Mouse (Mus musculus) midbrain, postnatal 0 days (tissue): ENCODE results near the gene Arl6ip1. TPM values are rescaled to one million over a fixed set of nuclear protein-coding genes. Genes with fewer than 3 reads are reported as not detected.

Experiments
- ATAC-seq: fragments of 200-750 bp; cut with Nextera tagmentation; 2 replicates; pipeline ENCODE4 v1.8.0; 2017; ENCODE audit warnings: moderate number of reproducible peaks, mild to moderate bottlenecking, moderate TSS enrichment, moderate library complexity; ENCODE audit not compliant: low FRiP score
- DNase-seq: peaks from one replicate; pipeline ENCODE4 v3.0.0-alpha.2; 2015; ENCODE audit warnings: low spot score
- H3K27ac ChIP-seq: fragments of 300-500 bp; sonication (generic); 2 replicates; pipeline ENCODE4 v1.5.1; 2014; ENCODE audit warnings: low read depth, mild to moderate bottlenecking, low read length, mixed read lengths
- H3K27me3 ChIP-seq: fragments of 300-500 bp; sonication (generic); 2 replicates; pipeline ENCODE4 v1.6.1; 2014; ENCODE audit warnings: low read length, control low read depth, mixed read lengths; ENCODE audit not compliant: insufficient read depth
- H3K36me3 ChIP-seq: fragments of 300-500 bp; sonication (generic); 2 replicates; pipeline ENCODE4 v1.6.1; 2014; ENCODE audit warnings: low read length, control low read depth, mixed read lengths; ENCODE audit not compliant: insufficient read depth
- H3K4me1 ChIP-seq: fragments of 300-500 bp; sonication (generic); 2 replicates; pipeline ENCODE4 v1.6.1; 2014; ENCODE audit warnings: mild to moderate bottlenecking, control low read depth, antibody characterized with exemption, low read length, mixed read lengths; ENCODE audit not compliant: insufficient read depth
- H3K4me2 ChIP-seq: fragments of 300-500 bp; sonication (generic); 2 replicates; pipeline ENCODE4 v1.6.1; 2014; ENCODE audit warnings: low read depth, mild to moderate bottlenecking, low read length, mixed read lengths; ENCODE audit not compliant: poor library complexity, severe bottlenecking
- H3K4me3 ChIP-seq: fragments of 300-500 bp; sonication (generic); 2 replicates; pipeline ENCODE4 v1.5.1; 2014; ENCODE audit warnings: low read depth, mild to moderate bottlenecking, low read length, moderate library complexity
- H3K9ac ChIP-seq: fragments of 300-500 bp; sonication (generic); replicated peaks from 2 replicates; pipeline ENCODE4 v1.6.1; 2014; ENCODE audit warnings: mild to moderate bottlenecking, low read length, moderate library complexity, mixed read lengths; ENCODE audit not compliant: poor library complexity, severe bottlenecking
- H3K9me3 ChIP-seq: fragments of 300-500 bp; sonication (generic); 2 replicates; pipeline ENCODE4 v1.6.1; 2016; ENCODE audit warnings: low read length, control low read depth
- CTCF ChIP-seq: IDR thresholded peaks from 2 replicates; pipeline ENCODE4 v1.5.1; 2016; ENCODE audit warnings: antibody characterized with exemption, mild to moderate bottlenecking
- WGBS: fragments of 180-500 bp; shearing (Covaris S2); extraction: QIAGEN DNeasy Blood & Tissue Kit; methylation state at CpG from one replicate; pipeline ENCODE4 v1.1.7; 2014; 5-methylcytosine and 5-hydroxymethylcytosine counted together
- polyA plus RNA-seq: library from polyadenylated mRNA; unstranded; fragments of >200 nt; fragmentation: Nextera tagmentation; extraction: Ambion mirVana; gene quantifications from 2 replicates; pipeline ENCODE4 v1.2.1, GENCODE M21; 2015
- total RNA-seq: library from RNA; depleted of rRNA; stranded (reverse); fragments of >200 nt; gene quantifications from 2 replicates; pipeline ENCODE4 v1.2.3, GENCODE M21; 2014

Gene Arl6ip1
- total and polyA plus RNA-seq, 2 experiments from 2014 or later: 461 to 727 TPM

DNA sequence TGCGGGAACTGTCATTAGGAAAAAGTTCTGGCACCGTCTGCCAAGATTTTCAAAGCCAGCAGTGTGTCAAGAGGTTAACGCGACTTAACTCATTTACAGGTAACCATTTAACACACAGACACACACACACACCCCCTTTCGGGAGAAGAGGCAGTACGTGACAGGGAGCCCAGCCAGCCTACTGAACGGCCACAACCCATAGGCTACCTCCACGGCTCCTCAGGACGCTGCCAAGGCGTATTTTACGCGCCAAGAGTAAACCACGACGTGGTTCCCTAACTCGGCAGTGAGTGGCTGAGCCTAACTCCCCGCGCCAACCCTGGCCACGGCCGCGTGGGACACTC, 14.0 kb downstream of the Arl6ip1 start:
- Histone ChIP-seq H3K4me3 (peak overlapping the region; percentile 91), H3K4me2 (peak overlapping the region; percentile 71), H3K9ac (peak overlapping the region; percentile 89), H3K27me3 (no peaks in the 10 kb centered on the region), H3K27ac (peak overlapping the region; percentile 88), H3K36me3 (peaks cover 20% of the 10 kb centered on the region), H3K9me3 (no peaks in the 10 kb centered on the region), H3K4me1 (peaks cover 13% of the 10 kb centered on the region; the same call in 1 of the 2 replicates)
- ATAC-seq (peak; percentile 66; the same call in 1 of the 2 replicates), DNase-seq (no peak)
- no peak for TF ChIP-seq CTCF
- WGBS: 0% methylated on average over 20 of the region's 20 CpGs

DNA sequence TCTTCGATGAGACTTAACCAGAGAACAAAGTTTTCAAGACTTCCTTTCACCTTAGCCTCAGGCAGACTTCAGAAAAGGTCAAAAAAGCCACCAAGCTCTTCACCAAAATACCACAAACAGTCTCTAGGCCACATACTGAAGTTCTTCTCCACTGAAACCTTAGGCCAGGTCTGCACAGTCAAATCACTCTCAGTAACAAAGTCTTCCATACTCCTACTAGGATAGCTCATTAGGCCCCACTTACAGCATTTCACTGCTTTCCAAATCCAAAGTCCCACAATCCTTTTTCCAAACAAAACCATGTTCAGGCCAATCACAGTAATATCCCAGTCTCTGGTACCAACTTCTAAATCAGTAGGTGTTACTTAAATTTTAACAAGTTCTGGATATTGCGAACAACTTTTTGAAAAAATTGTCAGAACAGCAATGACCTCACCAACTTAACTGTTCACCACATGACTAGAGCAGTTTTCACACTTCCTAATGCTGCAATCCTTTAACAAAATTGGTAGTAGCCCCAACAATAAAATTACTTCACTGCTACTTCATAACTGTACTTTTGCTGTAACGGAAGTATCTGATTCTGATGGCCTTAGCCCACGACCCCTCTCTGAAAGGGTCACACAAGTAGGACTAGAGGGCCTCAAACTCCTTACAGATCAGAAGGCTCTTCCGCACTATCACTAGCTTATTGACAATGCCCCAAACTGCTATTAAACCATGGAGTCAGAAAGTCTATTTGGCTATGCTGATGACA, 15.7 kb downstream of the Arl6ip1 start:
- ATAC-seq: no peak
- H3K9ac ChIP-seq: 0 out of 2 replicates have a peak overlapping the region, but pooled peaks have one; percentile 14
- peaks cover 14% of the 10 kb centered on the region for H3K36me3 ChIP-seq
- H3K4me3 ChIP-seq: peak overlapping the region; percentile 91
- no peak for DNase-seq
- peaks cover 13% of the 10 kb centered on the region; the same call in 1 of the 2 replicates for H3K4me1 ChIP-seq
- no peak overlapping the region for H3K27ac ChIP-seq
- no peaks in the 10 kb centered on the region for H3K27me3 ChIP-seq
- peak overlapping the region; percentile 71 for H3K4me2 ChIP-seq
- TF ChIP-seq CTCF: no peak
- WGBS: 76% methylated on average over 5 of the region's 5 CpGs
- no peaks in the 10 kb centered on the region for H3K9me3 ChIP-seq

DNA sequence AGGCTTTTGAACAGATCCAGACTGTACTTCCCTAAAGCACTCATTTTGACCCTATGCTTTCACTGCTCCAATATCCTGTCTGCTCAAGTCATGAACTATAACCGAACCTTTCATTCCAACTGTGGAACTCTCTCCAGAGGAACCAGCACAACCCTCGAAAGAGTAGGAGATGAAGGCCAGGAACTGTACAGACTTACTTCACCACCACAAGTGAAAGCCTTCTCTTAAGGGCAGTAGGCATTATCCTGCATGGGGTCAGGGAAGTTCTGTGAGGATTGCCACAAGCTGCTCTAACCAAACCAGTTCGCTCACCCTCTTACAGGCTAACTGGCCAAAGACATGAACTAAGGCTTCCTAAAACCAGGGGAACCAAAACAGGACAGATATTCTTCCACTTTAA, 18.3 kb downstream of the Arl6ip1 start:
- no peak for ATAC-seq
- H3K4me1 ChIP-seq: peaks cover 13% of the 10 kb centered on the region; the same call in 1 of the 2 replicates

DNA sequence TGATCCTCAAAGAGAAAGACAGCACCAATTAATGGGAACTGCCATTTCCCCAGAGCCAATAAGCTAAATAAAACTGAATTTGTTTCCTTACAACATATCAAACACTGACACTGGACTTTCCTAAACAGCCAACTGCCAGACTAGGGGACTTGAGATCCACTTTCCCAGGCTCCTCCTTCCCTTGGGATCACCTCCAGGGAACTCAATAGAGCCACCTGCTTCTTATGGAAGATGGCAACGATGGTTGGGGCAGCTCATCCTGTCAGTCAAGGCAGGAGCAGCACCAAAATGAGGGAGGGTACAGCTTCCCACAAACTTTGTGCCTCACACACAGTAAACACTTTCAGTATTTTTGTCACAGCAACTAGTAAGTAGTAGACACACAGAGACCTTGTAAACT, 21.8 kb downstream of the Arl6ip1 start:
- no peak overlapping the region for H3K9ac ChIP-seq
- no peak overlapping the region for H3K27ac ChIP-seq
- no peak overlapping the region for H3K4me3 ChIP-seq
- TF ChIP-seq CTCF: no peak
- 50% methylated on average over 1 of the region's 1 CpGs for WGBS
- peaks cover 32% of the 10 kb centered on the region for H3K36me3 ChIP-seq
- no peak for DNase-seq
- 0 out of 2 replicates have a peak, but pooled peaks cover 9% of the 10 kb centered on the region for H3K4me1 ChIP-seq
- no peak overlapping the region for H3K4me2 ChIP-seq
- no peaks in the 10 kb centered on the region for H3K9me3 ChIP-seq
- no peak for ATAC-seq
- no peaks in the 10 kb centered on the region for H3K27me3 ChIP-seq

More for the DNA sequence above, 18.3 kb downstream of the Arl6ip1 start:
- peaks cover 36% of the 10 kb centered on the region for H3K36me3 ChIP-seq
- H3K27me3 ChIP-seq: no peaks in the 10 kb centered on the region
- no peak overlapping the region for H3K4me2 ChIP-seq
- H3K9ac ChIP-seq: 0 out of 2 replicates have a peak overlapping the region, but pooled peaks have one; percentile 19
- H3K27ac ChIP-seq: no peak overlapping the region
- H3K4me3 ChIP-seq: no peak overlapping the region
- no peak for TF ChIP-seq CTCF
- WGBS: 73% methylated on average over 3 of the region's 3 CpGs
- DNase-seq: no peak
- H3K9me3 ChIP-seq: no peaks in the 10 kb centered on the region

GRCm38 (mm10) chr7:118104458-118105052, 24.9 kb downstream of the Arl6ip1 start:
- Histone ChIP-seq H3K9me3 (no peaks in the 10 kb centered on the region), H3K4me2 (no peak overlapping the region), H3K9ac (no peak overlapping the region), H3K27me3 (no peaks in the 10 kb centered on the region), H3K36me3 (peaks cover 30% of the 10 kb centered on the region), H3K4me1 (no peaks in the 10 kb centered on the region), H3K4me3 (no peak overlapping the region), H3K27ac (no peak overlapping the region)
- ATAC-seq (no peak), DNase-seq (peak; percentile 26)
- TF ChIP-seq CTCF: no peak
- 84% methylated on average over 5 of the region's 5 CpGs for WGBS
